Mouse (Mus musculus): ENCODE data around the gene Porcn. TPM values are rescaled to one million over a fixed set of nuclear protein-coding genes. Genes with fewer than 3 reads are reported as not detected.

Porcn gene
- total RNA-seq (2017), result 1.0 and 2.6 TPM in 2 replicates

GRCm38 (mm10) chrX:8206015-8206693 is at the start of gene Porcn:
Porcn (minus strand) TSS chrX:8206525.
- ATAC-seq (replicated peaks in 1 of 2; ENCODE audit: insufficient read depth in 1 of 2, low FRiP score in 2 of 2, low TSS enrichment in 1 of 2, low read depth in 1 of 2, poor library complexity in 2 of 2, severe bottlenecking in 2 of 2), result peak; percentile 75 to 84; a peak in 3 of 4 replicates

GRCm38 (mm10) chrX:8255807-8256206 is 49.5 kb upstream of the Porcn start:
- no peak for ATAC-seq (replicated peaks in 1 of 2; ENCODE audit: insufficient read depth in 1 of 2, low FRiP score in 2 of 2, low TSS enrichment in 1 of 2, low read depth in 1 of 2, poor library complexity in 2 of 2, severe bottlenecking in 2 of 2)

GRCm38 (mm10) chrX:8253711-8254110 is 47.4 kb upstream of the Porcn start:
- ATAC-seq (replicated peaks in 1 of 2; ENCODE audit: insufficient read depth in 1 of 2, low FRiP score in 2 of 2, low TSS enrichment in 1 of 2, low read depth in 1 of 2, poor library complexity in 2 of 2, severe bottlenecking in 2 of 2), result no peak

GRCm38 (mm10) chrX:8252334-8253285 is 46.3 kb upstream of the Porcn start, which contains the start of gene Ftsj1:
Ftsj1 (minus strand) TSS chrX:8252406.
- peak; percentile 96 to 97 for ATAC-seq (replicated peaks in 1 of 2; ENCODE audit: insufficient read depth in 1 of 2, low FRiP score in 2 of 2, low TSS enrichment in 1 of 2, low read depth in 1 of 2, poor library complexity in 2 of 2, severe bottlenecking in 2 of 2)

- peak in 1 of 2 experiments; percentile 19; a peak in 2 of 4 replicates for ATAC-seq (replicated peaks in 1 of 2; ENCODE audit: insufficient read depth in 1 of 2, low FRiP score in 2 of 2, low TSS enrichment in 1 of 2, low read depth in 1 of 2, poor library complexity in 2 of 2, severe bottlenecking in 2 of 2)
These were observed 45.5 kb upstream of the Porcn start for GRCm38 (mm10) chrX:8251789-8252333.

GRCm38 (mm10) chrX:8248542-8249120 is 42.3 kb upstream of the Porcn start:
- no peak for ATAC-seq (replicated peaks in 1 of 2; ENCODE audit: insufficient read depth in 1 of 2, low FRiP score in 2 of 2, low TSS enrichment in 1 of 2, low read depth in 1 of 2, poor library complexity in 2 of 2, severe bottlenecking in 2 of 2)

- ATAC-seq (replicated peaks in 1 of 2; ENCODE audit: insufficient read depth in 1 of 2, low FRiP score in 2 of 2, low TSS enrichment in 1 of 2, low read depth in 1 of 2, poor library complexity in 2 of 2, severe bottlenecking in 2 of 2), result no peak
These were observed 41.4 kb upstream of the Porcn start for GRCm38 (mm10) chrX:8247680-8248079.

- ATAC-seq (replicated peaks in 1 of 2; ENCODE audit: insufficient read depth in 1 of 2, low FRiP score in 2 of 2, low TSS enrichment in 1 of 2, low read depth in 1 of 2, poor library complexity in 2 of 2, severe bottlenecking in 2 of 2), result no peak
These were observed 32.6 kb upstream of the Porcn start for GRCm38 (mm10) chrX:8238804-8239395.

GRCm38 (mm10) chrX:8236704-8237103 is 30.4 kb upstream of the Porcn start:
- no peak for ATAC-seq (replicated peaks in 1 of 2; ENCODE audit: insufficient read depth in 1 of 2, low FRiP score in 2 of 2, low TSS enrichment in 1 of 2, low read depth in 1 of 2, poor library complexity in 2 of 2, severe bottlenecking in 2 of 2)

GRCm38 (mm10) chrX:8233602-8234001 is 27.3 kb upstream of the Porcn start:
- ATAC-seq (replicated peaks in 1 of 2; ENCODE audit: insufficient read depth in 1 of 2, low FRiP score in 2 of 2, low TSS enrichment in 1 of 2, low read depth in 1 of 2, poor library complexity in 2 of 2, severe bottlenecking in 2 of 2), result no peak

- ATAC-seq (replicated peaks in 1 of 2; ENCODE audit: insufficient read depth in 1 of 2, low FRiP score in 2 of 2, low TSS enrichment in 1 of 2, low read depth in 1 of 2, poor library complexity in 2 of 2, severe bottlenecking in 2 of 2), result no peak
These were observed 23.9 kb upstream of the Porcn start for GRCm38 (mm10) chrX:8230272-8230671.

GRCm38 (mm10) chrX:8223473-8223872 is 17.1 kb upstream of the Porcn start:
- ATAC-seq (replicated peaks in 1 of 2; ENCODE audit: insufficient read depth in 1 of 2, low FRiP score in 2 of 2, low TSS enrichment in 1 of 2, low read depth in 1 of 2, poor library complexity in 2 of 2, severe bottlenecking in 2 of 2), result no peak

- ATAC-seq (replicated peaks in 1 of 2; ENCODE audit: insufficient read depth in 1 of 2, low FRiP score in 2 of 2, low TSS enrichment in 1 of 2, low read depth in 1 of 2, poor library complexity in 2 of 2, severe bottlenecking in 2 of 2), result no peak
These were observed 16.5 kb upstream of the Porcn start for GRCm38 (mm10) chrX:8222678-8223421.

GRCm38 (mm10) chrX:8222296-8222677 is 16.0 kb upstream of the Porcn start:
- ATAC-seq (replicated peaks in 1 of 2; ENCODE audit: insufficient read depth in 1 of 2, low FRiP score in 2 of 2, low TSS enrichment in 1 of 2, low read depth in 1 of 2, poor library complexity in 2 of 2, severe bottlenecking in 2 of 2), result no peak

GRCm38 (mm10) chrX:8219651-8220050 is 13.3 kb upstream of the Porcn start:
- no peak for ATAC-seq (replicated peaks in 1 of 2; ENCODE audit: insufficient read depth in 1 of 2, low FRiP score in 2 of 2, low TSS enrichment in 1 of 2, low read depth in 1 of 2, poor library complexity in 2 of 2, severe bottlenecking in 2 of 2)

GRCm38 (mm10) chrX:8218114-8218513 is 11.8 kb upstream of the Porcn start:
- ATAC-seq (replicated peaks in 1 of 2; ENCODE audit: insufficient read depth in 1 of 2, low FRiP score in 2 of 2, low TSS enrichment in 1 of 2, low read depth in 1 of 2, poor library complexity in 2 of 2, severe bottlenecking in 2 of 2), result no peak

- no peak for ATAC-seq (replicated peaks in 1 of 2; ENCODE audit: insufficient read depth in 1 of 2, low FRiP score in 2 of 2, low TSS enrichment in 1 of 2, low read depth in 1 of 2, poor library complexity in 2 of 2, severe bottlenecking in 2 of 2)
These were observed 11.1 kb upstream of the Porcn start for GRCm38 (mm10) chrX:8217383-8217782.

Measured in hematopoietic stem cell, adult 5-6 weeks (primary cell).